Mouse (Mus musculus): ENCODE measurements at regions not wholly inside any gene's neighbourhood (a gene's known extent, or its start where the extent isn't known, plus 50 kb on each side); places are given as distances from the start of the nearest gene placed in this dataset.
A peak's percentile ranks its signal among the peaks of the same experiment; 100 is the strongest.

DNA sequence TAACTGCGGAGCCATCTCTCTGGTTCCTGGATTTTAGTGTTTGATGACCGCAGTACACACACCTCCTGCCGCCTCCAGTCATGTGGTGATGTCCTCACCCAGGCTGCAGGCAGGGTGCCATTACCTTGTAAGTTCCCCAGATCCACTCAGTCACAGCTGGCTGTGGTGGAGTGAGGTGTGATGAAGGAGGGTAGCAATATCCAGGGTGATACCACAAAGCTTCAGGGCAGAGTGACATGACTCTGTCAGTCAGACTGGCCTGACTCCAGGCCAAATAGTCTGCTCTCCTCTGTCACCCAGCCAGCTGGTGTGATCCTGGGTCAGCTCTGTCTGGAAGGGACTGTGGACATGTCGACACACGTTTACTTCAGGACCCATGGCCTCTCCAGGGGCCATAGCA is 183.7 kb downstream of the Utp6 start:
- H3K36me3 ChIP-seq (ENCODE audit: control insufficient read depth, insufficient read depth, low read length), result no peaks in the 10 kb centered on the region
- H3K4me3 ChIP-seq (ENCODE audit: control insufficient read depth in 1 of 2, insufficient read depth in 1 of 2, low read depth in 1 of 2, low read length in 2 of 2), result no peak overlapping the region
- no peaks in the 10 kb centered on the region for H3K9me3 ChIP-seq (ENCODE audit: control insufficient read depth, low read length)
- peaks cover 35 to 37% of the 10 kb centered on the region in 2 experiments for H3K4me1 ChIP-seq (ENCODE audit: control insufficient read depth in 2 of 2, insufficient read depth in 2 of 2, low read length in 2 of 2)
- no peaks in the 10 kb centered on the region for H3K27me3 ChIP-seq (ENCODE audit: control insufficient read depth, insufficient read depth, low read length)
- peak overlapping the region; percentile 28 to 46; a peak in 3 of 4 replicates for H3K27ac ChIP-seq (replicated peaks in 1 of 2; ENCODE audit: control insufficient read depth in 1 of 2, insufficient read depth in 1 of 2, low read depth in 2 of 2, low read length in 2 of 2)
- no peak overlapping the region for H3K9ac ChIP-seq (ENCODE audit: low read length)
- ATAC-seq (ENCODE audit: insufficient number of reproducible peaks, insufficient read depth, low FRiP score, low read depth), result peak; percentile 38; the same call in 1 of the 2 replicates
- no peak overlapping the region for H3K4me2 ChIP-seq (ENCODE audit: low read length)
- WGBS, result 49% methylated on average over 5 of the region's 5 CpGs

DNA sequence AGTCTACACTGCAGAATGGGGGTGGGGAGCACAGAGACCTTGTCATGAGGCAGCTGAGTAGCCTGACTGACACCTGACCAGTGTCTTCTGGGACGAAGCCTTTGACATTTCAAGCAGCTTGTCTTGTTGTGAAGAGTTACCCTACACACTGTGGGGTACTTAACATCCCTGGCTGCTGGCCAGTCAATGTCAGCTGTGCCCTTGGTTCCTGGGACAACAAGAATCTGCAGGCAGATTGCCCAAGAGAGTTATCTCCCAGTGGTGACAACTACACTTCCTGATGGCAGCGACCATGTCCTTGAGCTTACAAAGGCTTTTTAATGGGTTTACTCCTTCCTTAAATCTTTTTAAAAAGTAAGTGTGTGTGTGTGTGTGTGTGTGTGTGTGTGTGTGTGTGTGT is 184.2 kb downstream of the Utp6 start:
- 0 out of 2 replicates have a peak overlapping the region, but pooled peaks have one; percentile 5 for H3K4me2 ChIP-seq (ENCODE audit: low read length)
- H3K4me1 ChIP-seq (ENCODE audit: control insufficient read depth in 2 of 2, insufficient read depth in 2 of 2, low read length in 2 of 2), result peaks cover 37 to 39% of the 10 kb centered on the region in 2 experiments
- no peak overlapping the region for H3K9ac ChIP-seq (ENCODE audit: low read length)
- no peak overlapping the region for H3K4me3 ChIP-seq (ENCODE audit: control insufficient read depth in 1 of 2, insufficient read depth in 1 of 2, low read depth in 1 of 2, low read length in 2 of 2)
- WGBS, result 8% methylated on average over 2 of the region's 2 CpGs
- no peaks in the 10 kb centered on the region for H3K27me3 ChIP-seq (ENCODE audit: control insufficient read depth, insufficient read depth, low read length)
- peak overlapping the region; percentile 28 to 46; a peak in 2 of 4 replicates for H3K27ac ChIP-seq (replicated peaks in 1 of 2; ENCODE audit: control insufficient read depth in 1 of 2, insufficient read depth in 1 of 2, low read depth in 2 of 2, low read length in 2 of 2)
- ATAC-seq (ENCODE audit: insufficient number of reproducible peaks, insufficient read depth, low FRiP score, low read depth), result peak; percentile 66
- H3K9me3 ChIP-seq (ENCODE audit: control insufficient read depth, low read length), result no peaks in the 10 kb centered on the region
- H3K36me3 ChIP-seq (ENCODE audit: control insufficient read depth, insufficient read depth, low read length), result no peaks in the 10 kb centered on the region

DNA sequence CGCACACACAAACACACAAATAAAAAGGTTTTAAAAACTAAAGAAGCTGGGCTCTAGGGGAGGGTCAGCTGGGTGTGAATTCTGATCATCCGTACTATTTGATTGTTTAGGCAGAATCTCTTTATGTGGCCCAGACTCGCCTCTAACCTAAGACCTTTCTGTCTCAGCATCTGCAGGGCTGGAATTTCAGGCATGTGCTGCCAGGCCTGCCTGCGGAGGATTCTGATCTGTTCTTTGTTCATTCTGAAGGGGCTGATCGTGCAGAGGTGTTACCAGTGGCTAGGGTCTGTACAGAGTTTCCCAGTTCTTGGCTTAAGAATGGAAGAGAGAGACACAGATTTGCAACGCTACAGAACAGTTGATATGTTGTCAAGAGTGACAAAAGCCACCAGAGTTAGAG is 185.6 kb downstream of the Rab11fip4 start:
- H3K4me2 ChIP-seq (ENCODE audit: low read length), result no peak overlapping the region
- H3K9ac ChIP-seq (ENCODE audit: low read length), result no peak overlapping the region
- 38% methylated on average over 6 of the region's 6 CpGs for WGBS
- no peak overlapping the region for H3K27ac ChIP-seq (replicated peaks in 1 of 2; ENCODE audit: control insufficient read depth in 1 of 2, insufficient read depth in 1 of 2, low read depth in 2 of 2, low read length in 2 of 2)
- no peaks in the 10 kb centered on the region for H3K36me3 ChIP-seq (ENCODE audit: control insufficient read depth, insufficient read depth, low read length)
- peaks cover 38 to 39% of the 10 kb centered on the region in 2 experiments for H3K4me1 ChIP-seq (ENCODE audit: control insufficient read depth in 2 of 2, insufficient read depth in 2 of 2, low read length in 2 of 2)
- ATAC-seq (ENCODE audit: insufficient number of reproducible peaks, insufficient read depth, low FRiP score, low read depth), result no peak
- no peak overlapping the region for H3K4me3 ChIP-seq (ENCODE audit: control insufficient read depth in 1 of 2, insufficient read depth in 1 of 2, low read depth in 1 of 2, low read length in 2 of 2)
- H3K9me3 ChIP-seq (ENCODE audit: control insufficient read depth, low read length), result no peaks in the 10 kb centered on the region
- no peaks in the 10 kb centered on the region for H3K27me3 ChIP-seq (ENCODE audit: control insufficient read depth, insufficient read depth, low read length)

DNA sequence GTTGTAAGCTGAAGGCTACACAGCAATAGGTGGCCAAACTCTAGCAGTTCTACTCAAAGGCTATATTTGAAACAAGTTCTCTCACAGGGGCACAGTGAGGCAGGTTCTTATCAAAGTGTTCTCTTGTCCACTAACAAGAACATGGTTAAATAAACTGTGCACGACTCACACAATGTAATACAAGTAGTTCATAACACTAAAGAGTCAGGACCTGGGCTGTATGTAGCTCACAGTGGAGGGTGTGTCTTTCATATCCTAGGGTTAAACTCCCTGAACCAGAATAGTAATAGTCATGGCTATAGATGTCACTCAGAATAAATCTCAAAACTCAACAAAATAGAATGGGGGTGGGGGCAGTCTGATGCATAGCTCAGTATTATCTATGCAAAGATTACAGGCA is 182.7 kb downstream of the Rab11fip4 start:
- Histone ChIP-seq H3K27ac (replicated peaks in 1 of 2; ENCODE audit: control insufficient read depth in 1 of 2, insufficient read depth in 1 of 2, low read depth in 2 of 2, low read length in 2 of 2) (peak overlapping the region in 1 of 2 experiments; percentile 38; a peak in 1 of 4 replicates), H3K27me3 (ENCODE audit: control insufficient read depth, insufficient read depth, low read length) (no peaks in the 10 kb centered on the region), H3K4me3 (ENCODE audit: control insufficient read depth in 1 of 2, insufficient read depth in 1 of 2, low read depth in 1 of 2, low read length in 2 of 2) (no peak overlapping the region), H3K36me3 (ENCODE audit: control insufficient read depth, insufficient read depth, low read length) (no peaks in the 10 kb centered on the region), H3K9me3 (ENCODE audit: control insufficient read depth, low read length) (peaks cover 8% of the 10 kb centered on the region; the same call in 1 of the 2 replicates), H3K4me2 (ENCODE audit: low read length) (no peak overlapping the region), H3K9ac (ENCODE audit: low read length) (no peak overlapping the region), H3K4me1 (ENCODE audit: control insufficient read depth in 2 of 2, insufficient read depth in 2 of 2, low read length in 2 of 2) (peaks cover 34% of the 10 kb centered on the region in 2 experiments)
- WGBS, result 36% methylated on average over 1 of the region's 1 CpGs
- no peak for ATAC-seq (ENCODE audit: insufficient number of reproducible peaks, insufficient read depth, low FRiP score, low read depth)

DNA sequence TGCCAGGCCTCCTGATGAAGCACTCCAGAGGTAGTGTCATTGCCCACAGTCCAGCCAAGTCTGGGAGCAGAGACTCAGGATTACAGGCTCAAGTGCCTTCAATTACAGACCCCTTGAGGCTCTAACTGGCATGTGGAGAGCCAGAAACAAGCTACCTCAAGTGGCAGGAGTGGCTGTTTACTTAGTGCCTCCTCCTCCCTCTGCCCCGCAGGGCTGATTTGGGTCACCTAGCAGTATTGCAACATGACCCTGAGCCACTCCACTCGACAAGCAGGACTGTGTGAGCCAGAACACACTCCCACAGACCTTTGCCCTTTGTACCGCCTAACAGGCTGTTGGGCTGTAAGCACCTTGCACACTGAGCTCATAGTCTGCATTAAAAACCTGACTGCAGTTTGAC is 180.4 kb downstream of the Rab11fip4 start:
- no peak overlapping the region for H3K27ac ChIP-seq (replicated peaks in 1 of 2; ENCODE audit: control insufficient read depth in 1 of 2, insufficient read depth in 1 of 2, low read depth in 2 of 2, low read length in 2 of 2)
- H3K9ac ChIP-seq (ENCODE audit: low read length), result no peak overlapping the region
- WGBS, result 40% methylated on average over 3 of the region's 3 CpGs
- ATAC-seq (ENCODE audit: insufficient number of reproducible peaks, insufficient read depth, low FRiP score, low read depth), result no peak
- H3K36me3 ChIP-seq (ENCODE audit: control insufficient read depth, insufficient read depth, low read length), result no peaks in the 10 kb centered on the region
- H3K4me2 ChIP-seq (ENCODE audit: low read length), result no peak overlapping the region
- H3K4me1 ChIP-seq (ENCODE audit: control insufficient read depth in 2 of 2, insufficient read depth in 2 of 2, low read length in 2 of 2), result peaks cover 13 to 16% of the 10 kb centered on the region in 2 experiments
- peaks cover 8% of the 10 kb centered on the region; the same call in 1 of the 2 replicates for H3K9me3 ChIP-seq (ENCODE audit: control insufficient read depth, low read length)
- no peak overlapping the region for H3K4me3 ChIP-seq (ENCODE audit: control insufficient read depth in 1 of 2, insufficient read depth in 1 of 2, low read depth in 1 of 2, low read length in 2 of 2)
- H3K27me3 ChIP-seq (ENCODE audit: control insufficient read depth, insufficient read depth, low read length), result no peaks in the 10 kb centered on the region

DNA sequence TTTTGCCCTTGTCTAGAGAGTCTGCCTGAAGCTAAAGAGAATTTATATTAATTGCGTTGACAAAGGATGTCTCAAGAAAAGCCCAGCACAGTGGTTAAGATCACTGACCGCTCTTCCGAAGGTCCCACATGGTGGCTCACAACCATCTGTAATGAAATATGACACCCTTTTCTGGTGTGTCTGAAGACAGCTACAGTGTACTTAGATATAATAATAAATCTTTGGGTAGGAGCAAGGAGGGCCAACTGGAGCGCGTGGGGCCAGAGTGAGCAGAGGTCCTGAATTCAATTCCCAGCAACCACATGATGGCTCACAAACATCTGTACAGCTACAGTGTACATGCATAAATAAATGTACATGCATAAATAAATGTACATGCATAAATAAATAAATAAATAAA is 176.1 kb downstream of the Rab11fip4 start:
- no peak for ATAC-seq (ENCODE audit: insufficient number of reproducible peaks, insufficient read depth, low FRiP score, low read depth)
- H3K4me2 ChIP-seq (ENCODE audit: low read length), result no peak overlapping the region
- H3K27ac ChIP-seq (replicated peaks in 1 of 2; ENCODE audit: control insufficient read depth in 1 of 2, insufficient read depth in 1 of 2, low read depth in 2 of 2, low read length in 2 of 2), result no peak overlapping the region
- H3K4me1 ChIP-seq (ENCODE audit: control insufficient read depth in 2 of 2, insufficient read depth in 2 of 2, low read length in 2 of 2), result peaks cover 0 to 6% of the 10 kb centered on the region in 2 experiments; a peak in 2 of 4 replicates
- no peak overlapping the region for H3K4me3 ChIP-seq (ENCODE audit: control insufficient read depth in 1 of 2, insufficient read depth in 1 of 2, low read depth in 1 of 2, low read length in 2 of 2)
- H3K36me3 ChIP-seq (ENCODE audit: control insufficient read depth, insufficient read depth, low read length), result no peaks in the 10 kb centered on the region
- H3K9ac ChIP-seq (ENCODE audit: low read length), result no peak overlapping the region
- no peaks in the 10 kb centered on the region for H3K27me3 ChIP-seq (ENCODE audit: control insufficient read depth, insufficient read depth, low read length)
- peaks cover 8% of the 10 kb centered on the region; the same call in 1 of the 2 replicates for H3K9me3 ChIP-seq (ENCODE audit: control insufficient read depth, low read length)
- WGBS, result 93% methylated on average over 5 of the region's 5 CpGs

DNA sequence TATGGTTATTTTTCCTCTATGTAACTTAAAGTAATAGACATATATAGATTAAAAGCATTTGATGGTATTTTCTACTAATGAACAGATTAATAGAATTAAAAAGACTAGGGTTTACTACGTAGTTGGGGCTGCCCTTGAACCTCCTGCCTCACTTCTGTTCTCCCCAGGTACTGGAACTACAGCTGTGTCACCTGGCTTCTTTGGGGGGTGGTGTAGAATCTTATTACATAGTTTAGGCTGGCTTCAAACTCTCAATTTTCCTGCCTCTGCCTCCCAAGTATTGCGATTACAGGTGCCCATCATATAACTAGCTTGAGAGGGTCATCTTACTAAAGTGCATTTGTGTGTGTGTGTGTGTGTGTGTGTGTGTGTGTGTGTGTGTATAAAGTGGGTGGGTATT is 175.0 kb downstream of the Rab11fip4 start:
- peaks cover 8% of the 10 kb centered on the region; the same call in 1 of the 2 replicates for H3K9me3 ChIP-seq (ENCODE audit: control insufficient read depth, low read length)
- no peaks in the 10 kb centered on the region for H3K27me3 ChIP-seq (ENCODE audit: control insufficient read depth, insufficient read depth, low read length)
- no peaks in the 10 kb centered on the region for H3K36me3 ChIP-seq (ENCODE audit: control insufficient read depth, insufficient read depth, low read length)
- no peak overlapping the region for H3K27ac ChIP-seq (replicated peaks in 1 of 2; ENCODE audit: control insufficient read depth in 1 of 2, insufficient read depth in 1 of 2, low read depth in 2 of 2, low read length in 2 of 2)
- 94% methylated on average over 2 of the region's 2 CpGs for WGBS
- no peak for ATAC-seq (ENCODE audit: insufficient number of reproducible peaks, insufficient read depth, low FRiP score, low read depth)
- H3K9ac ChIP-seq (ENCODE audit: low read length), result no peak overlapping the region
- no peaks in the 10 kb centered on the region; a peak in 1 of 4 replicates for H3K4me1 ChIP-seq (ENCODE audit: control insufficient read depth in 2 of 2, insufficient read depth in 2 of 2, low read length in 2 of 2)
- no peak overlapping the region for H3K4me2 ChIP-seq (ENCODE audit: low read length)
- H3K4me3 ChIP-seq (ENCODE audit: control insufficient read depth in 1 of 2, insufficient read depth in 1 of 2, low read depth in 1 of 2, low read length in 2 of 2), result no peak overlapping the region

DNA sequence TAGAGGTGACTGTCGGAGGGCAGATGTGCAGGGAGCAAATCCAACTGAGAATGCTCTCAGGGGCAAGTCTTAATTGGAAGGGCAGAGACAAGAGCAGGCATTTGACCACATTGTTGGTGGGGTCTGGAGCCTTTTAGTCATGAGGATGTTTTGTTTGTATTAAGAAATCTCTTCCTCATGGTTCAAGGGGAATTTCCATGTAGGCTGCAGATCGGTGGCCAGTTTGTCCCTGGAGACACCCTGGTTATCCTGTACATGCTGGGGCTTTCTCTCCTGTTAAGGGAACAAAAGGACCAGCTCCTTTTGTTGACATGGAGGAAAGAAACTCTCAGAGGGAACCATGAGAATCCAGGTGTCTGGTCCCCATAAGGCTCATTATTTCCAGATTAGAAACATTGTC is 174.4 kb downstream of the Rab11fip4 start:
- no peak overlapping the region for H3K9ac ChIP-seq (ENCODE audit: low read length)
- H3K27me3 ChIP-seq (ENCODE audit: control insufficient read depth, insufficient read depth, low read length), result no peaks in the 10 kb centered on the region
- WGBS, result 70% methylated on average over 2 of the region's 2 CpGs
- no peaks in the 10 kb centered on the region for H3K36me3 ChIP-seq (ENCODE audit: control insufficient read depth, insufficient read depth, low read length)
- no peak overlapping the region for H3K27ac ChIP-seq (replicated peaks in 1 of 2; ENCODE audit: control insufficient read depth in 1 of 2, insufficient read depth in 1 of 2, low read depth in 2 of 2, low read length in 2 of 2)
- no peak overlapping the region for H3K4me2 ChIP-seq (ENCODE audit: low read length)
- no peak overlapping the region for H3K4me3 ChIP-seq (ENCODE audit: control insufficient read depth in 1 of 2, insufficient read depth in 1 of 2, low read depth in 1 of 2, low read length in 2 of 2)
- ATAC-seq (ENCODE audit: insufficient number of reproducible peaks, insufficient read depth, low FRiP score, low read depth), result no peak
- peaks cover 8% of the 10 kb centered on the region; the same call in 1 of the 2 replicates for H3K9me3 ChIP-seq (ENCODE audit: control insufficient read depth, low read length)
- no peaks in the 10 kb centered on the region for H3K4me1 ChIP-seq (ENCODE audit: control insufficient read depth in 2 of 2, insufficient read depth in 2 of 2, low read length in 2 of 2)

All from heart, embryonic 14.5 days (tissue).